Mouse (Mus musculus) ES-Bruce4 (cell line): ENCODE data around the gene Doc2a.

Experiments used
- CTCF ChIP-seq: IDR thresholded peaks from one replicate; pipeline ENCODE4 v1.8.1; 2011; ENCODE audit warnings: low read depth, low read length
- EP300 ChIP-seq: IDR thresholded peaks from 2 replicates; pipeline ENCODE4 v1.6.1; 2011; ENCODE audit warnings: low read depth, low read length; ENCODE audit not compliant: insufficient read depth
- POLR2A ChIP-seq: IDR thresholded peaks from one replicate; pipeline ENCODE4 v1.8.1; 2011; ENCODE audit warnings: low read length; ENCODE audit not compliant: insufficient read depth

- TF ChIP-seq CTCF (no peak), POLR2A (no peak), EP300 (no peak)
Observed at GRCm38 (mm10) chr7:126801057-126801422, 46.2 kb upstream of the Doc2a start.
